Mouse (Mus musculus) ZHBTc4 (cell line): ENCODE data around the gene Syt2.
A peak's percentile ranks its signal among the peaks of the same experiment; 100 is the strongest.

Experiments
- DNase-seq: peaks from one replicate; pipeline ENCODE4 v3.0.0-alpha.2; 2011; ENCODE audit warnings: low read depth, low spot score

The Syt2 gene

DNA sequence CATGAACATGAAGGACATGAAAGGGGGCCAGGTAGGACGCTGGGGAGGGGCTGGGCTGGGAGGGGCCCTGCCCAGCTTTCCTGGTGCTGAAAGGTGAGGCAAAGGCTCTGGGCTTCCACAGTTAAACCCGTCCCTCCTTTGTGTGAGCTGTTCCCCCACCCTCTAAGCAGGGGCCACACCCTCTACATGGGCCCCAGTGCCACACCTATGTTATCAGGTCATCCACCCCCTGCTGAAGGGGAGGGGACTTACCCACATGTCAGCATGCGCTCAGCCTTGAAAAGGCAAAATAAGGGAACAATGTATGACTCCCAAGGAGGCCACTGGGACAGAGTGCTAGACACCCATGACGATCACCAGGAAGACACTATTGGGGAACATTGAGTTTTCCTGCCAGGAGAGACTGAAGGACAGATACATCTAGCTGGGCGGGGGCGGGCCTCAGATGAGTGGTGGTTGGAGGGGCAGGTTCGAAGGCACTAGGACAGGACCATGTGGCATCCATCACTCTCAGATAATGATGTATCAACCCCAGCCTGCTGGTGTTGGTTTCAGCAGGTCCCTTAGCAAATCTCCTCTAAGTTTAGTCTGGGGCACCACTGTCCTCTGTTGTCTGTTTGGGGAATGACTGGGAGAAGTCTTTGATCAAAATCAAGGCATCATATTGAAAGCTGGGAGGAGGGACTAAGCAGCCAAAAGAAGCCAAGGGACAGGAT is 95.6 kb downstream of the Syt2 start:
- DNase-seq, result peak; percentile 35

DNA sequence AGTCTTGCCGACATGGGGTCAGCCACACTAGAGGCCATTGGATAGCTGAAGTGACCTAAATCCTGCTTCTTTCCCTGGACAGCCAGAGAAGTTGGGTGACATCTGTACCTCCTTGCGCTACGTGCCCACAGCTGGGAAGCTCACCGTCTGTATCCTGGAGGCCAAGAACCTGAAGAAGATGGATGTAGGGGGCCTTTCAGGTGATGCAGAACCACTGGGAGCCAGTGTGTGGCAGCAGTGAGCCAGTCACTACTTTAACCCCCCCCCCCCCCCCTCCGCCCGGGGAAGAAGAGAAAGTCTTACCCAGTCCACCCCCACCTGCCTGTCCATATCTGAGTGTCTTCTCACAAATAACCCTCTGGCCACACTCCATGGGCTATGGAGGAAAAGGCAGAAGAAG is 99.2 kb downstream of the Syt2 start:
- DNase-seq, result peak; percentile 45

DNA sequence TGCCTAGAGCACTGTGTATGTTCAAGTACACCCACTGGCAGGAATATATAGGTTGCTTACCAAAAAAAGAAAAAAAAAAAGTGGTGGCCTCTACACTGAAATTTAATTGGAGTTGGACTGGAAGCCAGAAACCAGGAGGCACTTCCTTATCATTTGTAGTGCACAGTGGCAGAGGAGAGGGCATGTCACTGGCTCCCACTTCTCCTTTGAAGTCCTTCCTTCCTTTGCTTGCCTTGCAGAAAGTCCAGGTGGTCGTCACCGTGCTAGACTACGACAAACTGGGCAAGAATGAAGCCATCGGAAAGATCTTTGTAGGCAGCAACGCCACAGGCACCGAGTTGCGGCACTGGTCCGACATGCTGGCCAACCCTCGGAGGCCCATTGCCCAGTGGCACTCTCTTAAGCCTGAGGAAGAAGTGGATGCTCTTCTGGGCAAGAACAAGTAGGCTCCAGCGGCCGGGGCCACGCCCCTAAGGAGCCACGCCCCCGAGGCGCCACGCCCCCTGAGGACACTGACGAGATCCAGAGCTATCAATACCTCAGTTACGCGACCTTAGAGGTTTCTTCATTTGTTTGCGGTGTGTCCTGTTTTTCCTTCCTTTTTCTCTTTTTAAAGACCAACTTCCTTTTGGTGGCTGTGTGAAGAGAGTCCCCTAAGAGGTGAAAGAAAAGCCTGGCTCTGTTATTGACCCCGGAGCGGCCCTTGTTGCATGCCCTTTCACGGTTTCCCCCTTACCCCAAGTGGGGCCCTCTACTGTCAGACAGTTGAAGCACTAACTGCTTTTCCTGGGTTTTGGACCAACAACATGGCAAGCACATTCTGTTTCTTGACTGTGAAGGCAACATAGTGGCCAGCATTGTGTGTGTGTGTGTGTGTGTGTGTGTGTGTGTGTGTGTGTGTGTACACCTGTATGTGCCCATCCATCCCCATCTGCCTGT is 101.0 kb downstream of the Syt2 start:
- peak; percentile 80 for DNase-seq

DNA sequence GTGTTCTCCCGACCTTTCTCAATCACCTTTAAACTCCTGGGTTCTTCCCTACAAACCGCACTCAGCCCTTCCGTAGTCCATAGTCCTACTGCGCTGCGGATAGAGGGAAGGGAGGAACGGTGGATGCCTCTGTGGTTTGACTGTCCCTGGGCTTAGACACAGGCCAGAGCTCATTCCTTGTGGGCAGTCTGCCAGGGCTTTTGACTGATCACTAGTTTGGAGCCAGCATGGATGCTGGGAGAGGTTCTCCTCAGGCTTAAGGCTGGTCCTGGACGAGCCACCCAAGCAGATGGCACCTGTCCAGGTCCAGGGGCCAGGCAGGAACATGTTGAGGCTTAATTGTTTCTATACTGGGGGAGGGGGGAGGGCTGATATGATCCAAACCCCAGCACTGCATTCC is 103.4 kb downstream of the Syt2 start:
- no peak for DNase-seq

DNA sequence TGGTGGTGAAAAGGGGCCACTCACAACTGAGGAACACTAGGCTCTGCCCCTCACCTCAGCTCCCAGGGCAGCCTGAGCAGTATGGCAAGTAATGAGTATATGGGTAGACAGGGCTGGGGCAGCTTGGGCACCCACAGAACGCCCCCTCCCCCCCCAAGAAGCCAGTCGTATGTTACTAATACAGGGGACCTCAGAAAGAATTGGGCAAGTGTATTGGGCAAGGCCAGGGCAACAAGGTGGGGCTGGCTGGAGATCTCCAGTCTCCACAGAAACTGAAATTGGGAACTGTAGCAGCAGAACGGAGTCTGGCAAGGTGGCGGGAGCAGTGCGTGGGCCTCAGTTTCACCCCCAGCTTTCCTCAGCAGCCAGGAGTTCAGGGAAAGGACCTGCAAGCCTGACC is 106.0 kb downstream of the Syt2 start:
- no peak for DNase-seq

DNA sequence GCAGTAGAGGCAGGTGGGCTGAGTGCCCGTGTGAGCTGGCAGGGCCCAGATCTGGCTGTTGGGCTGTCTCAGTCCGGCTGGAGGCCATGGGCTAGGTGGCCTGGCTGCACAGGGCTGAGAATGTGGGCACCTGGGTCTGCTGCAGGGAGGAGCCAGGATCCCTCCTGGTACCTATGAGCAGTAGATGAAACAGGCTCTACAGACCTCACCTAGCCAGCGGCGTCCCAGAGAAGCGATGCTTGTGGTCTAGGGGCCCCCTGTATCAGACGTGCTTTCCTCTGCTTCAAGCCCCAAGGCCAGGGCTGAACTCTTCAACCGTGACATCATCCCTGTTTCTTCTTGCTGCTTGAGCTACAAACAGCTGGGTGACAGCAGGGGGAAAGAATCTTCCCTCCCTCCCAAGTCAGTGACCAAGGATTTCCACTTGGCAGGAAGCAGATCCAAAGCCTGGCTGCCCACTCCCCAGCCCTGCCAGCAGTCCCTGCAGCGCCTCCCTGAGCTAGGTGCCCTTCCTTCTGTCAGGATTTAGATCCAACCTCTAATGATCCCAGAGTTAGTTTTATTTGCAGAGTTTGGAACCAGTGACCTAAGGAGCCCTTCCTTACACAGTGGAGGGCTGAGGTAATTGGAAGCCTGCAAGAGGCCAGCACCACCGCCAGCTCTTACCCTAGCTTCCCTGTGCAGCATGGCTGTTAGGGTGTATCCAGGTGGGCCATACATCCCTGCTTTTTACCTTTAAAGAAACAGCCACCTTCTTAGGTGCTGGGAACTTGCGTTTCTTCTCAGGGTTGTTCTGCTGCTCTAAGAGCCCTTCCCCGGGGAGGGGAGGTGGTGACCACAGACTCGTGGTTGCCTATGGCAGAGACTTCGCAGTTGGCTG is 107.5 kb downstream of the Syt2 start:
- no peak for DNase-seq

DNA sequence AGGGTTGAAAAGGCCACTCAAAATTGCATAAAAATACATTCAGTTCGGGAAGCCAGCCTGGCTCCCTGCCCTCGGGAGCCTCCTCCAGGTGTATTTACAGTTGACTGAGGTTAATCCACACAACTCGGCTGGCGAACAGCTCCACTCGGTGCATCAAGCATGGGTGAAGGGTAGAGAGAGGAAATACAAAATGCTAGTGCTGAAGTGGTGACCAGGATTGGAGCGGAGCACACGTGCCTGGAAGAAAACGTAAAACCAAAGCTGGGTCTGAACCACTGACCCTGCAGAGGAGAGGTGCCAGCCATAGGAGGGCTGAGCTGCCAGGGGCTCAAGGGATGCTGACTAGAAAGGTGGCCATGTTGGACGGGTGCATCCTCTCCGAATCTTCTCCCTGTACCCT is 108.3 kb downstream of the Syt2 start:
- DNase-seq, result no peak

DNA sequence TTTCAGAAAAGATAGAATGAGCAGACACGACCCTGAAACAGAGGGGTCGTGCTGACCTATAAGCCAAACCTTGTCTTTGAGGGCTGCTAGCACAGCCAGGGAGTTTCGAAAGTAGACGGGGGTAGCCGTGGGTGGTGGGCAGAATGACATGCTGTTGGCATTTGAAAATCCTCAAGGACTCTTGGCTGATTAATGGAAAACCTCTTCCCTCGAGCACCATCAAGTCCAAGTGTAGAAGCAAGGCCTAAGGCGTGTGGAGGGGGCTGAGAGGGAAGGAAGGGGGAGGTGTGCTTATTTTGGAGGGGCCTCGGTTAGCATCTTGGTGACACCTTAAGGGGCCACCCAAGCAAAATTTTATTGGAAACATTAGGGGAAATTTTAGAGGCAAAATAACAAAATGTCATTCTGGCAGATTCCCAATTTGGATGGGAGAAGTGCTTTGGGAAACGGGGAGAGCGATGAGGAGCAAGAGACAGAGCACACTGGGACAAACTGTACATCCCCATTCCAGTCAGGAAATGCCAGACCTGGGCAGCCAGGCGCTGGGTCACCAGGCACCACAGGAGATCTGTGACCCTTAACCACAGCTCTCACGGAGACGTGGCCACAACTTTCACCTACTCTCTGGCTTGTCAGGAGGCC is 109.2 kb downstream of the Syt2 start:
- DNase-seq, result no peak

DNA sequence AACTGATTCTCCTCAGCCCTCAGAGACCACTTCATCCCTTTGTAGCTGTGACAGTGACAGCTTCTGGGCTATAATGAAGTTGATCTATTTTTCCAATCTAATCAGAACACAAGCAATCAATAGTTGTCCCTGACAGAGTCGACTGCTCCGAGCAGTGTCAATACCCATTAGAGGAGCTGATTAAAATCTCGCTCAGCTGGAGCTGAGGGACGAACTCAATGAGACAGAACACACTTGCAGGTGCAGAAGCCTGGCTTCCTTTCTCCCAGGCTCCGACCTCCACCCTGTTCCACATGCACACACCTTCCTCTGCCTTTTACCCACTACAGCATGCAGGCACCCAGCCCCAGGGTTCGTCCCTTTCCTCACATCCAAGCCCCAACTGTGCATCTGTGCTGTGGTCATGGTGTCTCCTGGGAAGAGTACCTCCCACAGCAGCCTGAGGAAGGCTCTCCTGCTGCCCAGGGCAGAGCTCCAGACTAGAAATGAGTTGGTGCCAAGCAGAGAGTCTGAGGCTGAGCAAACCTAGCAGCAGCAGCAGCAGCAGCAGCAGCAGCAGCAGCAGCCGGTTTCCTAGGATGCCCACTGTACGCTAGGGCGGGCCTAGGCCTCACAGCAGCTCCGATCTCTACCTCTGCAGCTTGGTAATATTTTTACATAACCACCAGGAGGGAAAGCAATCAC is 109.9 kb downstream of the Syt2 start:
- no peak for DNase-seq

DNA sequence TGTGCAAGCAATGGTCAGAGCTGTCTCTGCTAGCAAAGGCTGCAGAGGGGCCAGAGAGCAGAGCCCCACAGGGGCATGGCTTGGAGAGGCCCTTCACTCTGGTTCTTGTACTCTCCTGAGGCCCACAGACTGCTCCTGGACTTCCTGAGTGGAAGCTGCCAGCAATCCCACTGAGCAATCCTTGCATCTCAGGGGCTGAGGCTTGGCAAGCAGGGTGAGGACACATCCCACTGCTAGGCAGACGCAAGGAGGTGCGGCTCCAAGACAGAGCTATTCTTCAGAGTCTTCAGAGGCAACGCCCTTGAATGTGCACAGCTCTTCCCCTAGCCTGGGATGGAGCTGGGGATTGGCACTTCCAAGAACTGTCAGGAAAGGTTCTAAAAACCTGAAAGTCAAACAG is 110.8 kb downstream of the Syt2 start:
- peak; percentile 32 for DNase-seq

DNA sequence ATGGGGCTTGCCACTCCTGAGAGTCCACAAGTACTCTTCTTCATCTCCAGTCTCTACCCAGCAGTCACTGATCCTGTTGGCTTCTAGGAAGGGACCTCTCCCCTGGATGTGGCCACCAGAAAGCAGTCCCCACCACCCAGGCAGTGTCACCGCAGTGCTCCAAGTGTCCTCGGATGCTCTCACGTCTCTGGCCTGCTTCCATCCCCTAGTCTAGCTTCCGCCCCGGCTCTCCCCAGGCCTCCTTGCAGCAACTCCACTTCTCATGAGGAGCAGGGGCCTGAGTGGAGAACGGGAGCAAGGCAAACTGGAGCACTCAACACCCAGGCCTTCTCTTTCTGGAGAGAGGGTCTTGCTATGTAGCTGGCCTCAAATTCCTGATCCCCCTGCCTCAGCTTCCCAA is 112.7 kb downstream of the Syt2 start:
- no peak for DNase-seq

DNA sequence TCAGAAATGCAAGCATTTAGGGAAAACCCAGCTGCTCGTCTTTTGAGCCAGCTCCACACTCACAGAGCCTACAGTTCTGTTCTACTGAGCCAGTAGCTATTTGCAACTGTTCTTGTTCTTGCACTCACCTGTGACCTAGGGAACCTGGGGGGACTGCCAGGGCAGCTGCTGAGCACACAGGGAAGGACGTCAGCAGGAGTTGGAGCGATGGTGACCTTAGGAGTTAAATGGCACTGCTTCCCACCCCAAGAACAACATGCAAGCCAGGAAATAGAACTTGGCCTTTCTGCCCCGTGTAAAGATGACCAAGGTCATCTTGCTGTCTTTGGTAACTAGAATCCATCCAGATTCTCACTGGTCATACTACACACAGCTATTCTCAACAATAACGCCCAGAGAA is 114.2 kb downstream of the Syt2 start:
- DNase-seq, result no peak

DNA sequence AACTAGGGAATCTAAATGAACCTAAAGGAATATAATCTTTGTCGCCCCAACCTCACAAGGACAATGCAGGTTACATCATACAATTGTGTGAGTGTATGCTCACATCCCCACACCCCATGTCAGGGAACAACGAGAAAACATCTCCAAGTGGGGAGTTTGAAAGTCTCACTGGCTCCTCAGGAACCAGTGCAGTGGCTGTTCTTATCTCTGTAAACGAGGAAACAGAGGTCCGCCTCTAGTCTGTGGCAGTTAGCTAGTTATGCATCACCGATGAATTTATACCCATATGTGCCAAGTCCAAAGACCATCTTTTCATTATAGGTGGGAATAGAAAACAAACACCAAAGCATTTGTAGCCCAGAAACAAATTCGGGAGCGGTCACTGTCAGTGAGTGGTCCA is 115.1 kb downstream of the Syt2 start:
- no peak for DNase-seq

DNA sequence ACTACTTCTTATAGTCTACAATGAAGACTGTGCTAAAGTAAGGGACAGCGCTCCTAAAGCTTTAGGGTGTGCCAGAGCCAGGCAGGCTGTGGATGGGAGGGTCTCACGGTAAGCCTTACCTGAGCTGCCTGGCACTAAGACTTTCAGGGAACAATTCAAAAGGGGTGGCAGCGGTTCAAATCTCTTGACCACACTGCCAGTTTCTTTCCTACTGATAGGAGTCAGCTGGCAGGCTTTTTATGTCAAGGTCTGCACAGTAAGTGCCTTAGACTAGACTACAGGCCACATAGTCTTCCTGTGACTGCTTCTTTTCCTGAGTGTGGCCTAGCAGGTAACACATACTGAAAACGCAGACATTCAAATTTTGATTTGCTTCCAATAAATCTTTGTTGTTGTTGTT is 116.8 kb downstream of the Syt2 start:
- DNase-seq, result no peak

DNA sequence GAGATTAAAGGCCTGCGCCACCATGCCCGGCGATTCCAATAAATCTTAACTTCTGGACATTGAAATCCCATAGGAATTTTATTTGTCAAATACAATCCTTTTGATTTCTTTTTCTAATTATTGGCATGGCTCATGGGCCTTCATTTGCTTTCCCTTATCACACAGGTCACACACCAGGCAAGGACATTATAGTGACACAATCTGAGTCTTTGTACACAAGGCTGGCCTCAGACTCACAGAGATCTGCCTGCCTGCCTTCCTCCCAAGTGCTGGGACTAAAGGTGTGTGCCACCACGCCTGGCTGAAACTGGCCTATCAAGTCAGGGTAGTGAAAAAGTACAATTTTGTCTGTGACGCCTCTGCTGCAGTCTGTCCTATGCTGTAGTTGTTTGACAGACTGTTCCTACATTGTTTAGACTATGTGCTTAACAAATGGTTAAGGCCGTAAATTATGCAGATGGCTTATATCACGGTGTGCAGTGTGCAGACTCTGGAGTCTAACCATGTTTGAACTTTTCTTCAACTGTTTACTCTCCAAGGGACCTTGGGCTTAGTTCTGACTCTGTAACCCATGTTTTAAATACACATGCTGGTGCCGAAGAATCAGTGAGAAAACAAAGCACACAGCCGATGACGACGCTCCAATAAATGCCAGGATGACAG is 117.4 kb downstream of the Syt2 start:
- DNase-seq, result no peak

DNA sequence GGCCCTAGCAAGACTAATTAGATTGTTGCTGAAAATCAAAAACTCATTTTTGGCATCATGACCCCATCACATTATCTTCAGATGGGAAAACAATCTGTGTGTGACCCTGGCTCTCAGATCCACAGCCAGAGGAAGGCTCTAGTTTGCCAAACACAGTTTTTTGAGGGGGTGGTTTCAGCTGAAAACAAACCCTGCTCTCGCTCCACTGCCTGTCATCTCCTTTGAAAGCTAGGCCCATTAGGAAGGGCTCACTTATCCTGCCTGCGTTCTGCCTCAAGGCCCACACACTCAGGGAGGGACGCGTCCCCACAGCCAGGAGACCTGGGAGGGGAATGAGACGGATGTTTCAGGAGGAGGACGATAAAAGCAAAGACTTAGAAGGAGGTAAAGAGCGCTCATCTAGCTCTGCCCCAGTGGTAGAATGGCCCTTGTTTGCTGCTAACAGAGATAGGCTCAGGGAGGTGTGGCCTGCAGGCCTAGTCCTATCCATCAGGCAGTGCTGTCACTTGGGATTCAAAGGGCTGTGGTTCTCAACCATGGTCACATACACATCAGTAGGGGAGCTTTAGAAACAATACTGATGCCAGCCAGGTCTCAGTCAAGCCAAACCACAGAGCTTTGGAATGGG is 118.5 kb downstream of the Syt2 start:
- DNase-seq, result no peak

DNA sequence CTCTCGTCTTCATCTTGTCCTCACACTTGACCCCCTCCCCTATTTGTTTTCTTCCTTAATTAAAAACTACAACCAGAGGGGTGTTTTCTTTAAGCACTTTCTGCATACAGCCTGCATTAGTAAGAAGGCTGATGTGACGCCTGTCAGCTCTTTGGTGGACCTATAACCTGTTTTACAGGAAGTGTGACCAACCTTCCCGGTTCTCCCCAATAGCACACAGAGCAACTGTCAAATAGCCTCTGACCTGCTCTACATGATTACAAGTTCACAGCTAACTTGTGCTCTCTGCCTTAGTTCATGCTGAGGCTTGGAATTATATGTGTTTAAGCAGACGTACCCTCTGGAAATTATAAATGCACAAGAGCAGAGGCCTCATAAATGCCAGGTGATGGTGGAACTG is 120.0 kb downstream of the Syt2 start:
- DNase-seq, result no peak

DNA sequence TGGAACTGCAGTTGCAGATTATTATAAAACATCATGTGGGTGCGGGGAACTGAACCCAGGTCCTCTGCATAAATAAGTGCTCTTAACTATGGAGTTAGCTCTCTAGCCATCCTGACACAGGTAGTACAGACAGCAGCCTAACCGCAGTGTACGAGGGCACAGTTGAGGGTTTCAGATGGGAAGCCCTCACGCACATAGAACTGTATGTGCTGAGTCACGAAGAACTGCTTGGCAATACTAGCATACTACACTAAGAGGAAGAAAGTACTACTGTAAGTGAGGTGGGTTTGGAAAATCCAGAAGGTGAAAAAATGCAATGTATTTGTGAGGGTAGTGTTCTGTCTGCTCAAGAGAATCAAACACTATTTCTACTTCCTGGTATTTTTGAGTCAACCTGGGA is 123.8 kb downstream of the Syt2 start:
- no peak for DNase-seq

DNA sequence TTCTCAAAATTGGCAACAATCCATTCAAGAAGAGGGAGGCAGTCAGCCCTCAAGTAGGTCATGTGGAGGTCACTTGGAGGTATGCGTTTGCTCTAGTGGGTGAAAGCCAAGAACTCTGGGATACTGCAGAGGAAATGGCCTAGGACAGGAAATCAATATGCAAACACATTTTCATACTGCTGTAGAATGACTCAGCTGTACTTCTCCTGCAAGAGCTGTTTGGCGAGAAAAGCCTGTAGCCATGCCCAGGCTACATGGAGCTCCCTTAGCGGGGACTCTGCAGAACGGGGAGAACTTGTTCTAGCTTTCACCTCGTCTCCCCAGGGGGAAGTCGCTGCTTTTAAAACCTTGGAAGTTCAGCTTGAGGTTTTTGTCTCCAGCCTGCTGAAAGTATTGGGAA is 124.9 kb downstream of the Syt2 start:
- peak; percentile 20 for DNase-seq

DNA sequence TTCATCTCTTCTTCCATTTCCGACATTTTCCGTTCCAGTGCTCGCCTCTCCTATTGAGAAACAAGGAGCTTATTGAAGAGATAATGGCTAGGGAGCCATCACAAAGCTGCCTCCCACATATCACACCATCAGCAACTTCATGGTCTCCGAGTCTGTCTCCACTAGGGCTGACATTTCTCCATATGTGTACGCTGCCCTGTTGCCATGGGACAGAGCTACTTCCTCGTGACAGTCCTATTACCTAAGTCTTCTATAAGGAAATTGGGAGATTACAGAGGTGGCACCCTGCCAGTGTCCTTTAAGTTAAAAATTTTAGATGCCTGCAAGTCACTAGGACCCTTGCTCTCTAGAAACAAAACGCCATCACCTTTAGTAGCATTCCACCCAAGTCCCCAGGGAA is 125.5 kb downstream of the Syt2 start:
- no peak for DNase-seq
